Mouse (Mus musculus) heart, postnatal 0 days (tissue): ENCODE data around the gene Prr14. TPM values are rescaled to one million over a fixed set of nuclear protein-coding genes. Genes with fewer than 3 reads are reported as not detected.
"Not testable (repeated sequence)": the region's sequence is repeated elsewhere in the genome, so short reads cannot be mapped to it uniquely, and the experiment has no call there.

Experiments
- ATAC-seq: fragments of 200-750 bp; cut with Nextera tagmentation; 2 replicates; pipeline ENCODE4 v1.8.0; 2017; ENCODE audit warnings: low read depth, moderate number of reproducible peaks, moderate library complexity; ENCODE audit not compliant: insufficient read depth
- DNase-seq: peaks from one replicate; pipeline ENCODE4 v3.0.0-alpha.2; 2016; ENCODE audit warnings: low spot score
- H3K27ac ChIP-seq: fragments of 300-500 bp; sonication (generic); 2 replicates; pipeline ENCODE4 v1.5.1; 2014; ENCODE audit warnings: low read depth, mild to moderate bottlenecking
- H3K27me3 ChIP-seq: fragments of 300-500 bp; sonication (generic); 2 replicates; pipeline ENCODE4 v1.6.1; 2014; ENCODE audit warnings: low read length, mixed read lengths; ENCODE audit not compliant: control insufficient read depth, insufficient read depth
- H3K36me3 ChIP-seq: fragments of 300-500 bp; sonication (generic); replicated peaks from 2 replicates; pipeline ENCODE4 v1.6.1; 2014; ENCODE audit warnings: low read length, mixed read lengths; ENCODE audit not compliant: control insufficient read depth, insufficient read depth
- H3K4me1 ChIP-seq: fragments of 300-500 bp; sonication (generic); 2 replicates; pipeline ENCODE4 v1.6.1; 2014; ENCODE audit warnings: antibody characterized with exemption; ENCODE audit not compliant: control insufficient read depth, insufficient read depth
- H3K4me2 ChIP-seq: fragments of 300-500 bp; sonication (generic); 2 replicates; pipeline ENCODE4 v1.6.1; 2014; ENCODE audit warnings: low read depth, mild to moderate bottlenecking, low read length, moderate library complexity
- H3K4me3 ChIP-seq: fragments of 300-500 bp; sonication (generic); 2 replicates; pipeline ENCODE4 v1.5.1; 2014; ENCODE audit warnings: low read depth, low read length
- H3K9ac ChIP-seq: fragments of 300-500 bp; sonication (generic); replicated peaks from 2 replicates; pipeline ENCODE4 v1.6.1; 2014; ENCODE audit warnings: low read depth, low read length, mixed read lengths
- H3K9me3 ChIP-seq: fragments of 300-500 bp; sonication (generic); replicated peaks from 2 replicates; pipeline ENCODE4 v1.6.1; 2016; ENCODE audit warnings: low read length; ENCODE audit not compliant: control insufficient read depth
- CTCF ChIP-seq: IDR thresholded peaks from 2 replicates; pipeline ENCODE4 v1.5.1; 2016; ENCODE audit warnings: antibody characterized with exemption, control low read depth, low read depth
- EP300 ChIP-seq: IDR thresholded peaks from 2 replicates; pipeline ENCODE4 v1.6.1; 2016; ENCODE audit warnings: antibody characterized with exemption, low read depth
- WGBS: fragments of 180-500 bp; shearing (Covaris S2); extraction: QIAGEN DNeasy Blood & Tissue Kit; methylation state at CpG from one replicate; pipeline ENCODE4 v1.1.7; 2014; 5-methylcytosine and 5-hydroxymethylcytosine counted together
- polyA plus RNA-seq: library from polyadenylated mRNA; unstranded; fragments of >200 nt; fragmentation: Nextera tagmentation; extraction: Ambion mirVana; gene quantifications from 2 replicates; pipeline ENCODE4 v1.2.1, GENCODE M21; 2015
- total RNA-seq: library from RNA; depleted of rRNA; stranded (reverse); fragments of >200 nt; gene quantifications from 2 replicates; pipeline ENCODE4 v1.2.3, GENCODE M21; 2014; ENCODE audit warnings: low replicate concordance

The Prr14 gene
- total and polyA plus RNA-seq, 2 experiments from 2014 or later = 24.7 to 35.4 TPM

- H3K9ac ChIP-seq = no peak overlapping the region
- ATAC-seq (no peak), DNase-seq (no peak)
- no peak overlapping the region for H3K27ac ChIP-seq
- H3K4me3 ChIP-seq = no peak overlapping the region
- H3K9me3 ChIP-seq = no peaks in the 10 kb centered on the region
- H3K36me3 ChIP-seq = peaks cover 80% of the 10 kb centered on the region
- no peak for TF ChIP-seq CTCF
- no peak for TF ChIP-seq EP300
- peaks cover 6% of the 10 kb centered on the region; the same call in 1 of the 2 replicates for H3K4me1 ChIP-seq
- no peak overlapping the region for H3K4me2 ChIP-seq
- H3K27me3 ChIP-seq = no peaks in the 10 kb centered on the region
- WGBS = 85% methylated on average over 5 of the region's 5 CpGs
Observed at GRCm38 (mm10) chr7:127485416-127485815, 26.0 kb downstream of the Prr14 start.

- WGBS = 82% methylated on average over 4 of the region's 5 CpGs
- not testable (repeated sequence) for H3K4me3 ChIP-seq, H3K4me2 ChIP-seq, H3K27ac ChIP-seq, H3K9me3 ChIP-seq, DNase-seq, H3K9ac ChIP-seq, H3K4me1 ChIP-seq, ATAC-seq, H3K27me3 ChIP-seq
- H3K36me3 ChIP-seq = peaks cover 88% of the 10 kb centered on the region
Observed at GRCm38 (mm10) chr7:127488364-127488763, 29.0 kb downstream of the Prr14 start.

GRCm38 (mm10) chr7:127489982-127490381, 30.6 kb downstream of the Prr14 start:
- no peaks in the 10 kb centered on the region for H3K4me1 ChIP-seq
- WGBS = 91% methylated on average over 7 of the region's 7 CpGs
- H3K27ac ChIP-seq = no peak overlapping the region
- H3K9ac ChIP-seq = no peak overlapping the region
- H3K27me3 ChIP-seq = no peaks in the 10 kb centered on the region
- ATAC-seq (no peak), DNase-seq (no peak)
- TF ChIP-seq CTCF = no peak
- TF ChIP-seq EP300 = no peak
- no peak overlapping the region for H3K4me3 ChIP-seq
- H3K9me3 ChIP-seq = no peaks in the 10 kb centered on the region
- no peak overlapping the region for H3K4me2 ChIP-seq
- peaks cover 72% of the 10 kb centered on the region for H3K36me3 ChIP-seq

- no peak overlapping the region for H3K27ac ChIP-seq
- WGBS = 87% methylated on average over 3 of the region's 3 CpGs
- no peaks in the 10 kb centered on the region for H3K27me3 ChIP-seq
- H3K9ac ChIP-seq = no peak overlapping the region
- no peaks in the 10 kb centered on the region for H3K4me1 ChIP-seq
- TF ChIP-seq EP300 = no peak
- no peak for TF ChIP-seq CTCF
- DNase-seq = no peak
- no peak overlapping the region for H3K4me2 ChIP-seq
- H3K4me3 ChIP-seq = no peak overlapping the region
- H3K36me3 ChIP-seq = peaks cover 54% of the 10 kb centered on the region
- ATAC-seq = no peak
- no peaks in the 10 kb centered on the region for H3K9me3 ChIP-seq
Observed at GRCm38 (mm10) chr7:127491846-127492245, 32.4 kb downstream of the Prr14 start.

GRCm38 (mm10) chr7:127494648-127495047, 35.2 kb downstream of the Prr14 start:
- ATAC-seq = no peak
- H3K4me3 ChIP-seq = no peak overlapping the region
- no peaks in the 10 kb centered on the region for H3K9me3 ChIP-seq
- no peaks in the 10 kb centered on the region for H3K27me3 ChIP-seq
- TF ChIP-seq EP300 (no peak), CTCF (no peak)
- H3K36me3 ChIP-seq = peaks cover 30% of the 10 kb centered on the region
- H3K27ac ChIP-seq = no peak overlapping the region
- no peak overlapping the region for H3K4me2 ChIP-seq
- H3K9ac ChIP-seq = no peak overlapping the region
- DNase-seq = no peak
- H3K4me1 ChIP-seq = no peaks in the 10 kb centered on the region

- DNase-seq (no peak), ATAC-seq (no peak)
- 86% methylated on average over 2 of the region's 2 CpGs for WGBS
Observed at GRCm38 (mm10) chr7:127497382-127497781, 38.0 kb downstream of the Prr14 start.

More at GRCm38 (mm10) chr7:127497382-127497781, 38.0 kb downstream of the Prr14 start:
- Histone ChIP-seq H3K27ac (no peak overlapping the region), H3K9me3 (no peaks in the 10 kb centered on the region), H3K9ac (no peak overlapping the region), H3K36me3 (0 out of 2 replicates have a peak, but pooled peaks cover 3% of the 10 kb centered on the region), H3K4me3 (no peak overlapping the region), H3K27me3 (no peaks in the 10 kb centered on the region), H3K4me2 (no peak overlapping the region), H3K4me1 (no peaks in the 10 kb centered on the region)
- no peak for TF ChIP-seq CTCF
- TF ChIP-seq EP300 = no peak
